Mouse (Mus musculus) liver, embryonic 16.5 days (tissue): ENCODE results near the gene Bcl2l12. TPM values are rescaled to one million over a fixed set of nuclear protein-coding genes. Genes with fewer than 3 reads are reported as not detected.

Source experiments
- ATAC-seq: fragments of 200-750 bp; cut with Nextera tagmentation; 2 replicates; pipeline ENCODE4 v1.8.0; 2017; ENCODE audit warnings: low read depth, mild to moderate bottlenecking, moderate number of reproducible peaks, moderate library complexity
- H3K27ac ChIP-seq: fragments of 300-500 bp; sonication (generic); 2 replicates; pipeline ENCODE4 v1.5.1; 2014; ENCODE audit warnings: mild to moderate bottlenecking, low read length
- H3K27me3 ChIP-seq: fragments of 300-500 bp; sonication (generic); 2 replicates; pipeline ENCODE4 v1.6.1; 2014; ENCODE audit warnings: low read depth, low read length, mixed read lengths; ENCODE audit not compliant: control insufficient read depth, insufficient read depth
- H3K36me3 ChIP-seq: fragments of 300-500 bp; sonication (generic); 2 replicates; pipeline ENCODE4 v1.6.1; 2014; ENCODE audit warnings: mild to moderate bottlenecking; ENCODE audit not compliant: control insufficient read depth, insufficient read depth
- H3K4me1 ChIP-seq: fragments of 300-500 bp; sonication (generic); 2 replicates; pipeline ENCODE4 v1.6.1; 2014; ENCODE audit warnings: low read depth, low read length, mixed read lengths; ENCODE audit not compliant: control insufficient read depth
- H3K4me2 ChIP-seq: fragments of 300-500 bp; sonication (generic); 2 replicates; pipeline ENCODE4 v1.6.1; 2014; ENCODE audit warnings: low read depth, low read length, mixed read lengths
- H3K4me3 ChIP-seq: fragments of 300-500 bp; sonication (generic); 2 replicates; pipeline ENCODE4 v1.5.1; 2014; ENCODE audit warnings: low read depth, mild to moderate bottlenecking, low read length
- H3K9ac ChIP-seq: fragments of 300-500 bp; sonication (generic); 2 replicates; pipeline ENCODE4 v1.6.1; 2014; ENCODE audit warnings: low read depth, low read length
- H3K9me3 ChIP-seq: fragments of 300-500 bp; sonication (generic); replicated peaks from 2 replicates; pipeline ENCODE4 v1.6.1; 2016; ENCODE audit warnings: low read length; ENCODE audit not compliant: control insufficient read depth
- WGBS: fragments of 180-500 bp; shearing (Covaris S2); extraction: QIAGEN DNeasy Blood & Tissue Kit; methylation state at CpG from one replicate; pipeline ENCODE4 v1.1.7; 2014; ENCODE audit not compliant: insufficient replicate concordance; 5-methylcytosine and 5-hydroxymethylcytosine counted together
- polyA plus RNA-seq: library from polyadenylated mRNA; unstranded; fragments of >200 nt; fragmentation: Nextera tagmentation; extraction: Ambion mirVana; gene quantifications from 2 replicates; pipeline ENCODE4 v1.2.1, GENCODE M21; 2015

Gene Bcl2l12
- polyA plus RNA-seq, 1 experiment from 2014 or later: 12.2 TPM

GRCm38 (mm10) chr7:45004546-45004945 lies 6.0 kb upstream of the Bcl2l12 start:
- no peaks in the 10 kb centered on the region for H3K9me3 ChIP-seq
- no peak overlapping the region for H3K27ac ChIP-seq
- peaks cover 84% of the 10 kb centered on the region for H3K36me3 ChIP-seq
- H3K4me2 ChIP-seq: no peak overlapping the region
- H3K4me1 ChIP-seq: peaks cover 4% of the 10 kb centered on the region
- ATAC-seq: no peak
- no peak overlapping the region for H3K4me3 ChIP-seq
- no peak overlapping the region for H3K9ac ChIP-seq
- no peaks in the 10 kb centered on the region for H3K27me3 ChIP-seq
- WGBS: 61% methylated on average over 3 of the region's 3 CpGs

- no peak for ATAC-seq
- Histone ChIP-seq H3K4me3 (no peak overlapping the region), H3K9me3 (no peaks in the 10 kb centered on the region), H3K4me2 (no peak overlapping the region), H3K9ac (no peak overlapping the region), H3K27me3 (no peaks in the 10 kb centered on the region), H3K4me1 (peaks cover 16% of the 10 kb centered on the region), H3K36me3 (peaks cover 65% of the 10 kb centered on the region), H3K27ac (no peak overlapping the region)
- WGBS: 69% methylated on average over 7 of the region's 7 CpGs
Measured at GRCm38 (mm10) chr7:45002440-45002839, 3.9 kb upstream of the Bcl2l12 start.

GRCm38 (mm10) chr7:45000539-45001114 lies 2.1 kb upstream of the Bcl2l12 start:
- 82% methylated on average over 21 of the region's 21 CpGs for WGBS
- H3K4me1 ChIP-seq: peaks cover 25% of the 10 kb centered on the region

GRCm38 (mm10) chr7:44999753-45000152 lies 1.2 kb upstream of the Bcl2l12 start:
- H3K4me3 ChIP-seq: peak overlapping the region; percentile 69; the same call in 1 of the 2 replicates
- H3K4me2 ChIP-seq: no peak overlapping the region
- no peak overlapping the region for H3K9ac ChIP-seq
- WGBS: 83% methylated on average over 11 of the region's 11 CpGs
- no peak overlapping the region for H3K27ac ChIP-seq
- no peak for ATAC-seq
- H3K36me3 ChIP-seq: peaks cover 44% of the 10 kb centered on the region
- H3K27me3 ChIP-seq: no peaks in the 10 kb centered on the region
- peaks cover 25% of the 10 kb centered on the region for H3K4me1 ChIP-seq
- H3K9me3 ChIP-seq: no peaks in the 10 kb centered on the region

More at GRCm38 (mm10) chr7:45000539-45001114, 2.1 kb upstream of the Bcl2l12 start:
- no peak overlapping the region for H3K4me3 ChIP-seq
- H3K36me3 ChIP-seq: peaks cover 49% of the 10 kb centered on the region
- ATAC-seq: no peak
- H3K27me3 ChIP-seq: no peaks in the 10 kb centered on the region
- no peaks in the 10 kb centered on the region for H3K9me3 ChIP-seq
- no peak overlapping the region for H3K27ac ChIP-seq
- no peak overlapping the region for H3K4me2 ChIP-seq
- no peak overlapping the region for H3K9ac ChIP-seq

GRCm38 (mm10) chr7:44997940-44998428 lies 528 bp downstream of the Bcl2l12 start:
- Histone ChIP-seq H3K4me2 (peak overlapping the region; percentile 87), H3K9me3 (no peaks in the 10 kb centered on the region), H3K4me3 (peak overlapping the region; percentile 69), H3K4me1 (peaks cover 25% of the 10 kb centered on the region), H3K27me3 (no peaks in the 10 kb centered on the region), H3K9ac (peak overlapping the region; percentile 88), H3K27ac (peak overlapping the region; percentile 96), H3K36me3 (peaks cover 32% of the 10 kb centered on the region)
- ATAC-seq: peak; percentile 1; the same call in 1 of the 2 replicates
- WGBS: under 1% methylated on average over 15 of the region's 15 CpGs

GRCm38 (mm10) chr7:44997231-44997939 lies 1.1 kb downstream of the Bcl2l12 start, which contains the start of gene Irf3:
Gene Irf3, plus strand, starts transcription at chr7:44997648.
- ATAC-seq: peak; percentile 91
- no peaks in the 10 kb centered on the region for H3K27me3 ChIP-seq

GRCm38 (mm10) chr7:44996672-44997071 lies 1.8 kb downstream of the Bcl2l12 start:
- Histone ChIP-seq H3K9ac (peak overlapping the region; percentile 88), H3K9me3 (no peaks in the 10 kb centered on the region), H3K36me3 (peaks cover 19% of the 10 kb centered on the region), H3K27me3 (no peaks in the 10 kb centered on the region), H3K4me1 (peaks cover 25% of the 10 kb centered on the region), H3K4me3 (peak overlapping the region; percentile 69), H3K4me2 (peak overlapping the region; percentile 87), H3K27ac (peak overlapping the region; percentile 37)
- no peak for ATAC-seq
- WGBS: 12% methylated on average over 10 of the region's 10 CpGs

More at GRCm38 (mm10) chr7:44997231-44997939, 1.1 kb downstream of the Bcl2l12 start, which contains the start of gene Irf3:
- under 1% methylated on average over 43 of the region's 43 CpGs for WGBS
- peaks cover 26% of the 10 kb centered on the region for H3K36me3 ChIP-seq
- H3K4me3 ChIP-seq: peak within 1 kb of the TSS; percentile 69
- H3K9ac ChIP-seq: peak within 1 kb of the TSS; percentile 88
- H3K27ac ChIP-seq: peak within 1 kb of the TSS; percentile 96
- H3K4me2 ChIP-seq: peak within 1 kb of the TSS; percentile 87
- peaks cover 25% of the 10 kb centered on the region for H3K4me1 ChIP-seq
- no peaks in the 10 kb centered on the region for H3K9me3 ChIP-seq

- under 1% methylated on average over 29 of the region's 29 CpGs for WGBS
- Histone ChIP-seq H3K4me3 (peak overlapping the region; percentile 78), H3K4me2 (peak overlapping the region; percentile 86), H3K27me3 (no peaks in the 10 kb centered on the region), H3K9me3 (no peaks in the 10 kb centered on the region), H3K4me1 (peaks cover 23% of the 10 kb centered on the region), H3K9ac (peak overlapping the region; percentile 77), H3K27ac (peak overlapping the region; percentile 89), H3K36me3 (peaks cover 2% of the 10 kb centered on the region)
- ATAC-seq: peak; percentile 6; the same call in 1 of the 2 replicates
Measured at GRCm38 (mm10) chr7:44986879-44987718, 11.4 kb downstream of the Bcl2l12 start.
